Mouse (Mus musculus): ENCODE data around the gene Sik1.
A peak's percentile ranks its signal among the peaks of the same experiment; 100 is the strongest.

Gene Sik1

GRCm38 (mm10) chr17:31808082-31808875, 47.3 kb downstream of the Sik1 start:
- peak; percentile 60 to 70 for DNase-seq (ENCODE audit: low spot score in 2 of 2)

GRCm38 (mm10) chr17:31806496-31806895, 49.1 kb downstream of the Sik1 start:
- DNase-seq (ENCODE audit: low spot score in 2 of 2), result no peak

GRCm38 (mm10) chr17:31806025-31806424, 49.6 kb downstream of the Sik1 start:
- no peak for DNase-seq (ENCODE audit: low spot score in 2 of 2)

GRCm38 (mm10) chr17:31805585-31805984, 50.0 kb downstream of the Sik1 start:
- DNase-seq (ENCODE audit: low spot score in 2 of 2), result no peak

GRCm38 (mm10) chr17:31802272-31803017, 53.2 kb downstream of the Sik1 start:
- no peak for DNase-seq (ENCODE audit: low spot score in 2 of 2)

- peak; percentile 41 to 43 for DNase-seq (ENCODE audit: low spot score in 2 of 2)
Measured at GRCm38 (mm10) chr17:31800852-31801363, 54.7 kb downstream of the Sik1 start.

GRCm38 (mm10) chr17:31795893-31796292, 59.7 kb downstream of the Sik1 start:
- no peak for DNase-seq (ENCODE audit: low spot score in 2 of 2)

Data from spleen, postnatal 36 days (tissue).